Mouse (Mus musculus) neural tube, embryonic 13.5 days (tissue): Measurements from ENCODE around the gene Fsip1. TPM values are rescaled to one million over a fixed set of nuclear protein-coding genes. Genes with fewer than 3 reads are reported as not detected.
A peak's percentile ranks its signal among the peaks of the same experiment; 100 is the strongest.
"Not testable (repeated sequence)": the region's sequence is repeated elsewhere in the genome, so short reads cannot be mapped to it uniquely, and the experiment has no call there.

Experiments
- ATAC-seq: fragments of 200-750 bp; cut with Nextera tagmentation; 2 replicates; pipeline ENCODE4 v1.8.0; 2017; ENCODE audit warnings: low read depth, mild to moderate bottlenecking, moderate TSS enrichment, moderate library complexity
- H3K27ac ChIP-seq: fragments of 300-500 bp; sonication (generic); replicated peaks from 2 replicates; pipeline ENCODE4 v1.5.1; 2015; ENCODE audit warnings: moderate library complexity, mild to moderate bottlenecking, inconsistent platforms
- H3K27me3 ChIP-seq: fragments of 300-500 bp; sonication (generic); 2 replicates; pipeline ENCODE4 v1.6.1; 2015; ENCODE audit warnings: mild to moderate bottlenecking, inconsistent platforms
- H3K36me3 ChIP-seq: fragments of 300-500 bp; sonication (generic); 2 replicates; pipeline ENCODE4 v1.6.1; 2015; ENCODE audit warnings: mild to moderate bottlenecking, inconsistent platforms
- H3K4me1 ChIP-seq: fragments of 300-500 bp; sonication (generic); replicated peaks from 2 replicates; pipeline ENCODE4 v1.6.1; 2015; ENCODE audit warnings: inconsistent platforms
- H3K4me2 ChIP-seq: fragments of 300-500 bp; sonication (generic); 2 replicates; pipeline ENCODE4 v1.6.1; 2015; ENCODE audit warnings: inconsistent platforms, mild to moderate bottlenecking, moderate library complexity
- H3K4me3 ChIP-seq: fragments of 300-500 bp; sonication (generic); 2 replicates; pipeline ENCODE4 v1.5.1; 2015; ENCODE audit warnings: mild to moderate bottlenecking, inconsistent platforms
- H3K9ac ChIP-seq: fragments of 300-500 bp; sonication (generic); 2 replicates; pipeline ENCODE4 v1.6.1; 2015; ENCODE audit warnings: moderate library complexity, mild to moderate bottlenecking, inconsistent platforms
- H3K9me3 ChIP-seq: fragments of 300-500 bp; sonication (generic); 2 replicates; pipeline ENCODE4 v1.6.1; 2016; ENCODE audit warnings: inconsistent platforms
- WGBS: fragments of 180-500 bp; shearing (Covaris S2); methylation state at CpG from one replicate; pipeline ENCODE4 v1.1.7; 2015; 5-methylcytosine and 5-hydroxymethylcytosine counted together
- polyA plus RNA-seq: library from polyadenylated mRNA; unstranded; fragments of >200 nt; fragmentation: Nextera tagmentation; extraction: Ambion mirVana; gene quantifications from 2 replicates; pipeline ENCODE4 v1.2.1, GENCODE M21; 2015

The Fsip1 gene
- 2.0 and 2.7 TPM in 2 replicates for polyA plus RNA-seq

- Histone ChIP-seq H3K9ac (peak within 1 kb of the TSS; percentile 62), H3K4me2 (peak within 1 kb of the TSS; percentile 65), H3K27me3 (no peaks in the 10 kb centered on the region), H3K36me3 (no peaks in the 10 kb centered on the region), H3K4me3 (peak within 1 kb of the TSS; percentile 44), H3K4me1 (peaks cover 6% of the 10 kb centered on the region), H3K27ac (no peak within 1 kb of the TSS), H3K9me3 (0 out of 2 replicates have a peak, but pooled peaks cover 3% of the 10 kb centered on the region)
- WGBS = under 1% methylated on average over 25 of the region's 25 CpGs
- ATAC-seq = peak; percentile 87
These were observed at the start of gene Fsip1 for GRCm38 (mm10) chr2:118256621-118257053. Gene Fsip1, minus strand, starts transcription at chr2:118256966.

- Histone ChIP-seq H3K4me1 (no peaks in the 10 kb centered on the region), H3K36me3 (no peaks in the 10 kb centered on the region), H3K9ac (no peak overlapping the region), H3K27ac (no peak overlapping the region), H3K9me3 (no peaks in the 10 kb centered on the region), H3K27me3 (no peaks in the 10 kb centered on the region; the same call in 1 of the 2 replicates), H3K4me2 (no peak overlapping the region), H3K4me3 (no peak overlapping the region)
- WGBS = 20% methylated on average over 3 of the region's 3 CpGs
- ATAC-seq = no peak
These were observed 49.7 kb upstream of the Fsip1 start for GRCm38 (mm10) chr2:118306522-118306895.

GRCm38 (mm10) chr2:118305827-118306521 lies 49.2 kb upstream of the Fsip1 start:
- Histone ChIP-seq H3K9ac (no peak overlapping the region), H3K36me3 (no peaks in the 10 kb centered on the region), H3K27ac (no peak overlapping the region), H3K4me3 (no peak overlapping the region), H3K9me3 (no peaks in the 10 kb centered on the region), H3K27me3 (no peaks in the 10 kb centered on the region; the same call in 1 of the 2 replicates), H3K4me1 (no peaks in the 10 kb centered on the region), H3K4me2 (no peak overlapping the region)
- WGBS = 74% methylated on average over 7 of the region's 7 CpGs
- no peak for ATAC-seq

- H3K9ac ChIP-seq = no peak overlapping the region
- H3K4me2 ChIP-seq = no peak overlapping the region
- no peaks in the 10 kb centered on the region; the same call in 1 of the 2 replicates for H3K27me3 ChIP-seq
- H3K27ac ChIP-seq = no peak overlapping the region
- H3K36me3 ChIP-seq = no peaks in the 10 kb centered on the region
- WGBS = 61% methylated on average over 4 of the region's 4 CpGs
- H3K9me3 ChIP-seq = no peaks in the 10 kb centered on the region
- no peak overlapping the region for H3K4me3 ChIP-seq
- no peak for ATAC-seq
- peaks cover 3% of the 10 kb centered on the region for H3K4me1 ChIP-seq
These were observed 46.7 kb upstream of the Fsip1 start for GRCm38 (mm10) chr2:118303456-118303855.

GRCm38 (mm10) chr2:118301656-118302055 lies 44.9 kb upstream of the Fsip1 start:
- H3K4me1 ChIP-seq = peaks cover 6% of the 10 kb centered on the region
- H3K9me3 ChIP-seq = no peaks in the 10 kb centered on the region
- H3K4me2 ChIP-seq = no peak overlapping the region
- H3K4me3 ChIP-seq = no peak overlapping the region
- H3K27ac ChIP-seq = no peak overlapping the region
- ATAC-seq = no peak
- 79% methylated on average over 2 of the region's 2 CpGs for WGBS
- no peaks in the 10 kb centered on the region for H3K36me3 ChIP-seq
- no peak overlapping the region for H3K9ac ChIP-seq
- H3K27me3 ChIP-seq = no peaks in the 10 kb centered on the region; the same call in 1 of the 2 replicates

GRCm38 (mm10) chr2:118301041-118301545 lies 44.3 kb upstream of the Fsip1 start:
- no peaks in the 10 kb centered on the region for H3K36me3 ChIP-seq
- peaks cover 6% of the 10 kb centered on the region for H3K4me1 ChIP-seq
- H3K9ac ChIP-seq = no peak overlapping the region
- H3K27ac ChIP-seq = no peak overlapping the region
- ATAC-seq = no peak
- WGBS = 76% methylated on average over 8 of the region's 8 CpGs
- no peak overlapping the region for H3K4me3 ChIP-seq
- H3K4me2 ChIP-seq = no peak overlapping the region
- H3K9me3 ChIP-seq = no peaks in the 10 kb centered on the region
- no peaks in the 10 kb centered on the region; the same call in 1 of the 2 replicates for H3K27me3 ChIP-seq

GRCm38 (mm10) chr2:118299981-118300380 lies 43.2 kb upstream of the Fsip1 start:
- no peaks in the 10 kb centered on the region for H3K9me3 ChIP-seq
- no peak for ATAC-seq
- no peak overlapping the region for H3K9ac ChIP-seq
- no peaks in the 10 kb centered on the region for H3K36me3 ChIP-seq
- no peak overlapping the region for H3K27ac ChIP-seq
- H3K4me1 ChIP-seq = peaks cover 6% of the 10 kb centered on the region
- no peak overlapping the region for H3K4me2 ChIP-seq
- 97% methylated on average over 2 of the region's 2 CpGs for WGBS
- no peak overlapping the region for H3K4me3 ChIP-seq
- no peaks in the 10 kb centered on the region; the same call in 1 of the 2 replicates for H3K27me3 ChIP-seq

GRCm38 (mm10) chr2:118298601-118299000 lies 41.8 kb upstream of the Fsip1 start:
- Histone ChIP-seq H3K9ac (no peak overlapping the region), H3K4me1 (peaks cover 6% of the 10 kb centered on the region), H3K36me3 (no peaks in the 10 kb centered on the region), H3K9me3 (no peaks in the 10 kb centered on the region), H3K4me3 (no peak overlapping the region), H3K27ac (no peak overlapping the region), H3K27me3 (no peaks in the 10 kb centered on the region; the same call in 1 of the 2 replicates), H3K4me2 (no peak overlapping the region)
- no peak for ATAC-seq
- 45% methylated on average over 4 of the region's 4 CpGs for WGBS

- WGBS = 89% methylated on average over 2 of the region's 2 CpGs
- no peak overlapping the region for H3K9ac ChIP-seq
- no peak for ATAC-seq
- H3K9me3 ChIP-seq = no peaks in the 10 kb centered on the region
- peaks cover 6% of the 10 kb centered on the region for H3K4me1 ChIP-seq
- no peak overlapping the region for H3K4me2 ChIP-seq
- H3K27ac ChIP-seq = no peak overlapping the region
- H3K36me3 ChIP-seq = no peaks in the 10 kb centered on the region
- H3K4me3 ChIP-seq = no peak overlapping the region
- H3K27me3 ChIP-seq = no peaks in the 10 kb centered on the region
These were observed 41.2 kb upstream of the Fsip1 start for GRCm38 (mm10) chr2:118297966-118298365.

- 62% methylated on average over 7 of the region's 7 CpGs for WGBS
- no peak for ATAC-seq
- no peak overlapping the region for H3K4me3 ChIP-seq
These were observed 38.7 kb upstream of the Fsip1 start for GRCm38 (mm10) chr2:118295505-118295904.

GRCm38 (mm10) chr2:118293583-118293982 lies 36.8 kb upstream of the Fsip1 start:
- Histone ChIP-seq H3K9ac (no peak overlapping the region), H3K9me3 (no peaks in the 10 kb centered on the region), H3K4me2 (no peak overlapping the region), H3K4me1 (peaks cover 5% of the 10 kb centered on the region; the same call in 1 of the 2 replicates), H3K36me3 (no peaks in the 10 kb centered on the region), H3K27ac (no peak overlapping the region), H3K4me3 (no peak overlapping the region), H3K27me3 (no peaks in the 10 kb centered on the region)
- no peak for ATAC-seq
- 71% methylated on average over 5 of the region's 5 CpGs for WGBS

More at GRCm38 (mm10) chr2:118295505-118295904, 38.7 kb upstream of the Fsip1 start:
- peaks cover 6% of the 10 kb centered on the region for H3K4me1 ChIP-seq
- H3K27ac ChIP-seq = no peak overlapping the region
- no peaks in the 10 kb centered on the region for H3K27me3 ChIP-seq
- no peak overlapping the region for H3K4me2 ChIP-seq
- no peaks in the 10 kb centered on the region for H3K36me3 ChIP-seq
- H3K9me3 ChIP-seq = no peaks in the 10 kb centered on the region
- H3K9ac ChIP-seq = no peak overlapping the region

GRCm38 (mm10) chr2:118289066-118289460 lies 32.3 kb upstream of the Fsip1 start:
- not testable (repeated sequence) for H3K9ac ChIP-seq, H3K9me3 ChIP-seq, H3K27ac ChIP-seq, H3K4me3 ChIP-seq, H3K4me1 ChIP-seq, H3K27me3 ChIP-seq, H3K36me3 ChIP-seq, ATAC-seq, H3K4me2 ChIP-seq
- WGBS = 87% methylated on average over 7 of the region's 7 CpGs
